Mouse (Mus musculus) testis, postnatal 14 days (tissue): Measurements from ENCODE around the gene Pla2g2f.

Experiments used
- DNase-seq: peaks from one replicate; pipeline ENCODE4 v3.0.0; 2021; ENCODE audit warnings: low spot score

The Pla2g2f gene

DNA sequence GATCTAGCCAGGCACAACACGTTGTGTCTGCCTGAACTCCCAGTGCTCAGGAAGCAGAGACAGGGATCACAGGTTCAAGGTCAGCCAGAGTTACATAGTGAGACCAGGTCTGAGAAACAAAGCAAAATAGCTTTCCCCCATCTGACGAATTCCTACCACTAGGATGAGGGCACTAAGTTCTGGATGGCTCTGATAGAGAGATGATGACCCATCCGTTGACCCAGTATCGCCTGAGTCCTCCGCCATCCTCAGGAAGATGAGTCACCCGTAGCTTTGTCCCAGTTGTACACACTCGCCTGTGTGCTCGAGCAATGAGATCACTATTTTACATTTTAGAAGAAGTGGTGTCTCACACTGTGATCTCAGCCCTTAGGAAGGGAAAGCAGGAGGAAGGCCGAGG, 4.8 kb upstream of the Pla2g2f start:
- DNase-seq = no peak

- no peak for DNase-seq
Observed at GRCm38 (mm10) chr4:138755983-138756382, 1.4 kb downstream of the Pla2g2f start.

- no peak for DNase-seq
Observed at GRCm38 (mm10) chr4:138755439-138755838, 2.0 kb downstream of the Pla2g2f start.

GRCm38 (mm10) chr4:138754432-138754831, 3.0 kb downstream of the Pla2g2f start:
- no peak for DNase-seq

DNA sequence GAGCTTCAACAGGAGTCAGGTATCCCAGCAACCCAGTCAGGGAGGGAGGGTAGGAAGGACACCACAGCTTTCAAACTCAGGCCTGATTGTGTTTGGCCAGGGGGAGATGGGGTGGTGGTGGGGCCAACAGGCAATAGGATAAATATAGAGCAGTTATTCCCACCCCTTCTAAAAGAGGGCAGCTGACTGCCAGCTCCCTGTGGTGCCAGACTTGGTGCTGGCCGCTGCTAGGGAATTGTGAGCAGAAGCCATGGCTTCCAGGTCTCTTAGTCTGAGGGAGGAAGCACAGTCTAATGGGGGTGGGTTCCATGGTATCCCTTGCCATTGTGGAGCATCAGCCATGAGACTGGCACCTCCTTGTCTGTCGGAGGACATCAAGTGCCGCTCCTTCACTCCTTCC, 3.8 kb downstream of the Pla2g2f start:
- no peak for DNase-seq

- DNase-seq = no peak
Observed at GRCm38 (mm10) chr4:138752603-138753002, 4.8 kb downstream of the Pla2g2f start.

GRCm38 (mm10) chr4:138748369-138749072, 8.9 kb downstream of the Pla2g2f start:
- DNase-seq = no peak

DNA sequence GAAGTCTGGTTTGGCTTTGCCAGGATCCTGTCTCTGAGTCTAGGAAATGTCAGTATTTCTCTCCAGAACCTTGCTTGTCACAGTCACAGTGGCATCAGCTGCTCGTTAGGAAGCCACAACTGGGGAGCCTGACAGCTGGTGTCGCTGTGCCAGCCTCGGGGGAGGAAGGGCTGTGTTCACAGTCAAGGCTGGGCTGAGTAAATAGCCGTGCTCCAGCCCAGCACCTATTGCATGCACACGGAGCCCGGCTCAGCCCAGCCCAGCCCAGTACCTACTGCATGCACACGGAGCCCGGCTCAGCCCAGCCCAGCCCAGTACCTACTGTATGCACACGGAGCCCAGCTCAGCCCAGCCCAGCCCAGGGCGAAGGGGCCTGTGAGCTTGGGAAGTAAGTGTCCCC, 9.6 kb downstream of the Pla2g2f start:
- no peak for DNase-seq

DNA sequence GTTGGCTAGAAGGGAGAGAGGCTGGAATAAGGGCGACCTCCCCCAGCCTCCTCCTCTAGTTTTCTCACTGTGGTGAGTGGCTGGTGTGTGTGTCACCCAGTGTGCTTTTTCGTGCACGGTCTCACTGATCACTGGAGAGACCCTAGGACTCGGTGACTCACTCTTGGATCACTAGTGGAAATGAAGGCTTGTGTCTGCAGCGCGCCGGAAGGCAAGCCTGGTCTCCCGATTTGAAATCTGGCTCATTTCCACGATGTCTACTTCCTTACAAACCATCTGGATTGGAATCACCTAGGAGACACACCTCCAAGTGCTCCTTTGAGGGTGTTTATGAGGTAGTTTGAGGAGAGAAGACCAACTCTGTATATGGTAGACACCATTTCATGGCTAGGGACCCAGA, 10.6 kb downstream of the Pla2g2f start:
- no peak for DNase-seq

- DNase-seq = no peak
Observed at GRCm38 (mm10) chr4:138745884-138746283, 11.5 kb downstream of the Pla2g2f start.

- DNase-seq = no peak
Observed at GRCm38 (mm10) chr4:138739136-138739851, 18.1 kb downstream of the Pla2g2f start.

GRCm38 (mm10) chr4:138737031-138737430, 20.4 kb downstream of the Pla2g2f start, which contains the start of gene Ubxn10:
TSS of gene Ubxn10 (minus strand) at chr4:138737167.
- DNase-seq = no peak

DNA sequence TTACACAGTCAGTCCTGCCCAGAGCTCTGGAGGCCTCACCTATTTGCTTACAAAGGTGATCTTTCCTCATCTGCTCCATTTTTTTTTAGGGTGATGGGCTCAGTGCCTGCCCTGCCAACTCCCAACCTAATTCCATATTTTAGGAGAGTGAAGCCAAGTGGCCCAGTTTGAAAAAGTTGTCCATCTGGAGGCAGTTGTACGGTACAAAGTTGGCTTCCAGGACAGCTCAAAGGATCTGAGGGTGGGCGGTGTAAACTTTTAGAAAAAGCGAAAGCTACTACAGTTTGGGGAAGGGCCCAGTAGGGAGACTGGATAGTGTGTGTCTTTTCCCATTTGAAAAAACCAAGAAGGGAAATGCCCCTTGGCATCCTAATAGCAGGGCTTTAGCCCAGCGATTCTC, 22.6 kb downstream of the Pla2g2f start:
- DNase-seq = no peak

GRCm38 (mm10) chr4:138734105-138734504, 23.3 kb downstream of the Pla2g2f start:
- DNase-seq = no peak

DNA sequence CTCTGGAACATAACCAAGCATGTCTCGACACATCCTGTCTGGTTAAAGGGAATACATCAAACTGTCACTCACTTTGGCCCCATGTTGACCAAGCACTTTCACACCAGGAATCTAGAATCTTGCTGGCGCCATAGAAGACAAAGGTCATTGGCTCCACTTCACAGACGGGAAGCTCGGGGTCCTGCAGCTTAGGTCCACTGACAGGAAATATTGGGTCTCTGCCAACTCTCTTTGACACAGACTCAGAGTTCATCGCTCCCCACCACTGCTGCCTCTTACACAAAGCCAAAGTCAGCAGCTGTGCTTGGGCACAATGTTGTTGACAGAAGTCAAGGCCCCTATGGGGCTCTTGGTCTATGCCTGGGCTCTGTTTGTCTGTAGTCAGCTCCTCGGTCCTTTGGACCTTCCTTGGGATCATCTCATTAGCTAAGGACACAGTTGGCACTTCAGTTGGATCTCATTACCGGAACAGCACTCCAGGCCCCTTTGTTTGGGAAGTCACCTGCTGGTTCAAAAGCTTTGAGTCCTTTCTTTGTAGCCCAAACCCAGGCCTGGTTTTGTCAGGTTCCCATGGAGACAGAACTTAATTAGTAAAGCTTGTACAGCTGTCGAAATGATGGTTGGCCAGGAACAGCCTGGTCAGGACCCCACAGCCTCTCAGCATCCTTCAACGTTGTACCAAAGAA, 28.3 kb downstream of the Pla2g2f start:
- no peak for DNase-seq

GRCm38 (mm10) chr4:138725751-138726150, 31.7 kb downstream of the Pla2g2f start:
- DNase-seq = no peak

DNA sequence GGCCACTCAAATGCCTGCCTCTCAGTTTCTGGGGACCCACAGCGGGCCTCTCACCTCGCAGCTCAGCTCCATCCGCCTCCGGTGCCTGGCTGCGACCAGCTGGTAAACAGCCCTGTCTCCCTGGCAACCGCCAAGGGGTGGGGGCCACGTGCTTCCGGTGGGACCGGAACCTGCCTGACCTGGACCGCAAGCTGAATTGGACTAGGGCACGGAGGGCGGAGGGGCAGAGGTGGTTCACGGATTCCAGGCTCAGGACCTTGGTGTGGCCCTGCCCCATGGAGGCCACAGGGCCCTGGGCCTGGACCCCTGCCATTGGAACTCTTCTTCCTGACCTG, 32.3 kb downstream of the Pla2g2f start:
- DNase-seq = peak; percentile 83

DNA sequence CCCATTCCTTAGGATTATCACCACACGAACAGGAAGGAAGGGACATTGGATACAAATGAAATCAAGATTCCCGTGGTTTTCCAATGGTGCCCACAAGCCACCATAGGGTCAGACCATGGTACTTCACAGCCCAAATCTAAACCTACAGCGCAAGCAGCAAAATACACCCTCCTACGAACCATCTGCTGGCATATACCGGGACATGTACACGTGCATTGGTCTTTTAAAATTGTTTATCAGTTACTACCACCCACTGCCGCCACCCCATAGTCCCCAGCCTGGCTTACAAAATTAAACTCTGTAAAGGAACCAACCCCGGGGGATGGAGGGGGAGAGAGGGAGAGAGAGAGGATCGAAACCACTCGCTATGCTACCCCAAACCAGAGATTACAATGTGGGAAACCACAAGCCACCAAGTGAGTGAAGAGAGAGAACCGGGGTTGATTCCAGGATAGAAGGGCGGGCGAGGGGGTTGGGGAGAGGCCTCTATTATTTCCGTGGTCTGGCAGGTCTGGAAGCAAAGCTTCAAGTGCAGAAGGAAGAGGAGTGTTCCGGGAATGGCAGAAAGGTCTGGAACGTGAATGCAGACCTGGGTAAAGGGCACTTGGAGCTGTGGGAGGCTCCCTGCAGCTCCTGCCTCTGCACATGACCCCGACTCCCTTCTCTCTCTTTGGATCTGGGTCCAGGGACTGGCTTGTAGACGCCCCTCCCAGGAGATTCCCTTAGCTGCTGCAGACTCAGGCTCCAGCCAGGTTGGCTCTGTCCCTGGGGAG, 32.9 kb downstream of the Pla2g2f start, which contains the start of gene Pla2g2c:
Gene Pla2g2c (plus strand): TSS at position 439 of the 773 bp plus-strand sequence.
- DNase-seq = no peak

DNA sequence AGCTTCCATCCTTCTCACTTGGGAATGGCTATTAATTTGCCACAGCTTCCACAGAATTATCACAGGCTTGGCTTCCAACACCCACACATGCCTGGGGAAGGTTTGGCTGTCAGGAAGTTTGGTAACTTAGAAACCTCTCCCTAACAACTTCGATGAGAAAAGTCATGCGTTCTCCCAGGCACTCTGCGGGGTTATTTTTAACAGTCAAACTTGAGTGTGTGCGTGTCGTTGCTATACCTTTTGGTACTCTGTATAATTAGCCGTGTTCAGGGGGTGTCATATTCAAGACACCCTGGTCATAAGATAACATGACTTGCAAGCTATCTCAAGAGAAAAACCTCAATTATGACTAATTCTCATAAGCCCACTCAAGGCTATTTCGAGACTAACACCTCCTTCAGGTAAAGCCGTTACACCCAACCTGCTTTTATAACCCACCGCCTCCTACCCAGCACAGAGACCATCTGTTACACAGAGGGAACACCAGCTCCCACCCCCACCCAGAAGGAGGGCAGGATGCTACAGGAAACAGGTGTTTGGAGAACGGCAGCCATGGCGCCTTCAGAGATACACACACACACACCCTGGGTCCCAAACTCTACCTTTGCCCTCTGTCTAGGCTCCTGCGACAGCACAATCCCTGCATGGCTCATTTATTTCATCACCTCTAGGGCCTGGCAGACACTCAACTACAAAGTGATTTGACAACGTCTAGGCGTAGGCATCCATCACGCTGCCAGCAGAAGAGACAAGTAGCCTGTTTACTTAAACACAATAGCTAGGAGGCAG, 33.7 kb downstream of the Pla2g2f start:
- DNase-seq = no peak

DNA sequence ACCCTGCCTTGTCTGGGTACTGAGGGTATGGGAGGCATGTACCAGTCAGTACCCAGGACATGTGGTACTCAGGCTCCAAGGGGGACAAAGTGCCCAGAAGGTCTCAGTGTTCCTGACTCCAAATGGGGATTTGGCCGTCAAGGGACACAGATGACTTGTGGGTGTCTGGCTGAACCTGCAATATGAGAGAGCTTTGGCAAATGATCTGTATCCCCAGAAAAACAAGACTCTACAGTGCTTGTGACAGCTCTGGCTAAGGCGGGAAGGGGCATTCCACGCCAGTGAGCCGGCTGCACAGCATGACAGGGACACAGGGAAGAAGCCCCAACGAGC, 38.2 kb downstream of the Pla2g2f start:
- DNase-seq = no peak

GRCm38 (mm10) chr4:138718586-138719263, 38.7 kb downstream of the Pla2g2f start:
- no peak for DNase-seq
